Mouse (Mus musculus) c-Kit-positive CD71-negative TER-119-negative erythroid progenitor cells, embryonic 14.5 days (primary cell): ENCODE measurements around the gene Vmn2r87.
A peak's percentile ranks its signal among the peaks of the same experiment; 100 is the strongest.
"Not testable (repeated sequence)": the region's sequence is repeated elsewhere in the genome, so short reads cannot be mapped to it uniquely, and the experiment has no call there.

Source experiments
- DNase-seq: peaks from one replicate; pipeline ENCODE4 v3.0.0-alpha.2; 2013; ENCODE audit warnings: low read depth

The Vmn2r87 gene

DNA sequence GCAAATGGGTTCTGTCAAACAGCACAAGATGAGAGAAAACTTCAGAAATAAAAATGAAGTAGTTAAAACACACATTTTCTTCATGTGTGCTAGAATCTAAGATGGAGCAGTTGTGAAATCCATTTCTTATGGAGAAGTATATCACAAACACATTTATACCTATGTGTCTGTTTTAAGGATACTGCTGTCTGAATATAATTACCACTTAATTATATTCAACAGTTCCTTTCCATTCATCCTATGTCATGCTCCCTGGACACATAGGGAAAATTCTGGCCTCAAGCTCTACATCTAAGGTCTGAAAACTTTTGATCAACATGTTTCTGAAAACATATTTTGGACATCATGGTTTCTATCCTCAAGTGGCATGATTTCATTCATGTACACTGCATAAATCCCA lies at the start of gene Vmn2r87:
Gene Vmn2r87, minus strand, starts transcription at position 101 of the 400 bp plus-strand sequence.
- no peak for DNase-seq

DNA sequence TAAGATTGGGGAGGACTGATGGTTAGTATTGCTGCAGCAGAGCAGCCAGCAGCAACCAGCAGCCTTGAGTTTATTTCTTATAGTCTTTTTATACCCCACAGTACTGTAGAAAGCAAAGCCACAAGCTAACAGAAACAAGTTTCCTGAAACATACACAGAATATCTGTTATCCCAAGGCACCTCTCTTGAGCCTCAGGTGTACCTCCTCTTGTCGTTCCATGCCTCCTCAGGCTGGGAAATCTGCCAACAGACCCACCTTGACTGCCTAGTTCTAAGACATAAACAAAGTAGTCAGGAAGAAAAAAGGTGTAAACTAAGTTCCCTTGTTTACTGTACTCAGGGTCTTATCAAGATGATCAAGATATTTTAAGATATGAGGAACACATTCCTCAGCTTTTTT lies 47.1 kb upstream of the Vmn2r87 start:
- DNase-seq = not testable (repeated sequence)

DNA sequence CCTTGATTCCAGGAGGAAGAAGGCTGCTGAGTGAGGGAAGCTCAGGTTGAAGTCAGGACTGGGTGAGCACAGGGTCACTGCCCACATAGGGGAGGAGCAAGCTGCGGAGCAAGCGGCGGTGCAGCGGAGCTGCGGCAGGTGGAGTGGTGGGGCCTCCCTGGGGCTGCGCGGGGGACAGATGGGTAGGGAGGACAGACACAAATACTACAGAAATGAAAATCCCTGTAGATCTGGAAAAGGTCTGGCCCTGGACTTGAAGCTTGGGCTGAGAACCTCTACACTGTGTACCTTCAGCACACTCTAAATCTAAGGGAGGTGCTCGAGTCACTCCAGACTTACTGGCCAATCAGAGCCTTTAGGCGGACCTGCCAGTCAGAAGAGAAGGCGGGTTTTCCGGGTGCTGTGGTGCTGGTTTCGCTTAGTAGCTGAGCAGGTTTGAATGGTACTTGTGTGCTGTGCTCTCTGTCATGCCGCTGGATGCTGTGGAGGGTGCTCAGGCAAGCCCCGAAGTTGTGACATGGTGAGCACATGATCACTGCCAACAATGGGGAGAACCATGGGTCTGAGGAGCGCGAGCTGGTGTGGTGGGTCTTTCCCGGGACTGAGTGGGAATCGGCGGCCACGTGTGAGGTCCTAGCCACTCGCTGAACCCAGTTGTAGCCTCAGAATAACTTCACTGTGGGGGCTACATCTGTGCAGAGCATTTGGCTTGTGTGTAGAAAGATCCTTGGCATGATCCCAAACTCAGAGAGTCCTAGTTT lies 44.9 kb upstream of the Vmn2r87 start:
- DNase-seq = peak; percentile 59

DNA sequence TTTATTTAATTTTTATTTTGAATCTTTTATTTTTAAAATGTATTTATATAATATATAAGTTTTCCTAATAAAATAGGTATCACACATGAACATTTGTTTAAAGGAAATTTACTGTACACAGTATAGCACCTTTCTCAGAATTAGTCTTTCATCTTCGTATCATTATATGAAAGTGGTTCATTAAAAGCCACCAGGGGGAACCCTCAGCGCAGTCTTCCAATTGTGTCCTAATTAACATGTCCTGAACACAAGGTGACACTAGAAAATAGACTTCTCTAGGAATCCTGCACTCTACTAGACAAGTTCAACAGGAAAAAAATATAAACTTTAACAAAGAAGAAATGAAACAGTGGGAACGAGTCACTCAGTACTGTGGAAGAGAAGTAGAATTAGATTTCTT lies 38.9 kb upstream of the Vmn2r87 start:
- DNase-seq = peak; percentile 29

DNA sequence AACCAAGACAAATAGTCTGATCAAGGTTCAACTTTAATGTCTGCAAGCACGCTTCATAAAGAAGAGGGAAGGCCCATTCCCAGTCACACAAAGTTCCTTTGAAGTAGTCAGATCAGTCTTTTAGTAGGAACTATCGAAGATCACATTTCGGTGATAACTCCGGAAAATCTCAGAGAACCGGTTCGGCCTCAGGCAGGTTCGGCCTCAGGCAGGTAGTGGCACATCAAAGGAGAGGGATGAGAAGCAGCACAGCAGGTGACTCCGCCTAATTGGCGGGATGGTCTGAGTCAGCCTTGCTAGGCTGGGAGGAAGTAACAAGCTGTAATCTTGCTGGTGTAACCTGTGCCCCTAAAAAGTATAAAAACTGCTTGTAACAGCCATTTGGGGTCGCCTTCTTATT lies 30.7 kb upstream of the Vmn2r87 start:
- DNase-seq = no peak

DNA sequence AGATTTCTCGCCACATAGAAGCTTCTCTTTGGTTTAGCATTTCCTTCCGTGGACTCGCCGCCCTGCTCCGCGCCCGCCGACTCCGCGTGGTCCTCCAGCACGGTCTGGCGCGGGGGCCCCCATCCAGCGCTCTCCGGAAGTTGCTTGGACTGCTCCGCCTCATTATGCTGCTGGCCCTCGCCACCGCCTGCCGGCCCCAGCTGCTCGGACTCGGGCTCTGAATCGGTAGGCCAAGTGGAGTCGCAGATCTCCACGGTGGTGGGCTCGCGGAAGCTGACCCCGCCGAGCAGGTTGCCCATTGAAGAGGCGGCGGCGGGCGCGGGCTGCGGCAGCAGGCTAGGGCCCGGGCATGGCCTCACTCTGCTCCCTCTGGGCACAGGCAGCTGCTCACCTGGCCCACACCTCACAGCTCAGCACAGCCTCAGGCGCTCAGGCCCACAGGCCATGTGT lies 26.9 kb downstream of the Vmn2r87 start:
- DNase-seq = peak; percentile 1

DNA sequence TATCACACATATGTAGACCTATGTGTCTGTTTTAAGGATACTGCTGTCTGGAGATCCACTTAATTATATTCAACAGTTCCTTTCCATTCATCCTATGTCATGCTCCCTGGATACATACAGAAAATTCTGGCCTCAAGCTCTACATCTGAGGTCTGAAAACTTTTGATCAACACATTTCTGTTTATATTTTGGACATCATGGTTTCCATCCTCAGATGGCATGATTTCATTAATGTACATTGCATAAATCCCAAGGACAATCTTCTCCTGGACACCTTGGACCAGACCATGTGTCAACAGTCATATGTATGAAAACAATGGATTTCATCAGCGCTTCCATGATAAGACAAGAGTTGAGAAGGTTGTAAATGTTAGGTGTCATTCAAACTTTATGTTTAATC lies 41.2 kb downstream of the Vmn2r87 start, which contains the start of gene Vmn2r86:
Gene Vmn2r86, minus strand, starts transcription at position 101 of the 400 bp plus-strand sequence.
- DNase-seq = not testable (repeated sequence)

DNA sequence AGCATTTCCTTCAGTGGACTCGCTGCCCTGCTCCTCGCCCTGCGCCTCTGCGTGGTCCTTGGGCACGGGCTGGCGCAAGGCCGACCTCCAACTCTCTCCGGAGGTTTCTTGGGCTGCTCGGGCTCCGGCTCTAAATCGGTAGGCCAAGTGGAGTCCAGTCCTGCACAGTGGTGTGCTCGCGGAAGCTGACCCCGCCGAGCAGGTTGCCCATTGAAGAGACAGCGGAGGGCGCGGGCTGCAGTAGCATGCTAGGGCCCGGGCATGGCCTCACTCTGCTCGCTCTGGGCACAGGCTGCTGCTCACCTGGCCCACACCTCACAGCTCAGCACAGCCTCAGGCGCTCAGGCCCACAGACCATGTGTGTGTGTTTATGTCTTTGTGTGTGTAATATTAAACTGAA lies 52.4 kb downstream of the Vmn2r87 start:
- DNase-seq = no peak

DNA sequence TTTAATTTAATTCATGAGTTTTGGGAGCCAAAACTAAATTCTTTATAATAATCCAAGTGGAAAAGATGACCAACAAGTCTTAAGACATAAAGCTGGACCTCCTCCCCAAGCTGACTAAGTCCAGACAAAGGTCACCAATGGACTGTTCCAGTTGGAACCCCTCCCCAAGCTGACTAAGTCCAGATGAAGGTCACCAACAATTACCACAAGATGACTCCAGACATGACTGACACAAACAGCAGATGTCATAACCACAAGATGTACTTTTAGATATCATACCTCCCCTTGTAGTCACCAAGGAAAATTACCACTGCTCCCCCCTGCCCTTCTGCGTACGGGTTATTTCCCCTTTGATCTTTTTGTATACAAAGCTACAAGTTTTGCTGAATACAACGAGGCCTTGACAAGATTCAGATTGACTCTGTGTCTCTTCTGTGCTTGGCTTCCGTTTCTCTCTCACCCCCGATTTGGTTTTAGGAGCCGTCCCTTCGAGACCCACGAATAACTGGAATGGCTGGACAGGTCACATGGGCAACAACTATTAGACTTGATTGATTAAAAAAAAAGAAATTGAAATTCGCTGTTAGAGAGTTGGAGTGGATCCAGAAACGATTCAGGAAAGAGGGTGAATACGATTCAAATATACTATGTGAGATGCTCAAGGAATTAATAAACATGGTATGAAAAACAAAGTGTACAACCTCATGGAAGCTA lies 62.9 kb downstream of the Vmn2r87 start:
- DNase-seq = not testable (repeated sequence)

DNA sequence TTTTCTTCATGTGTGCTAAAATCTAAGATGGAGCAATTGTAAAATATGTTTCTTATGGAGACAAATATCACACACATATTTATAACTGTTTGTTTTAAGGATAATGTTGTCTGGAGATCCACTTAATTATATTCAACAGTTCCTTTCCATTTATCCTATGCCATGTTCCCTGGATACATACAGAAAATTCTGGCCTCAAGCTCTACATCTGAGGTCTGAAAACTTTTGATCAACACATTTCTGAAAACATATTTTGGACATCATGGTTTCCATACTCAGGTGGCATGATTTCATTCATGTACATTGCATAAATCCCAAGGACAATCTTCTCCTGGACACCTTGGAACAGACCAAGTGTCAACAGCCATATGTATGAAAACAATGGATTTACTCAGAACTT lies 67.6 kb downstream of the Vmn2r87 start, which contains the start of gene Vmn2r85:
Gene Vmn2r85, minus strand, starts transcription at position 101 of the 400 bp plus-strand sequence.
- not testable (repeated sequence) for DNase-seq

DNA sequence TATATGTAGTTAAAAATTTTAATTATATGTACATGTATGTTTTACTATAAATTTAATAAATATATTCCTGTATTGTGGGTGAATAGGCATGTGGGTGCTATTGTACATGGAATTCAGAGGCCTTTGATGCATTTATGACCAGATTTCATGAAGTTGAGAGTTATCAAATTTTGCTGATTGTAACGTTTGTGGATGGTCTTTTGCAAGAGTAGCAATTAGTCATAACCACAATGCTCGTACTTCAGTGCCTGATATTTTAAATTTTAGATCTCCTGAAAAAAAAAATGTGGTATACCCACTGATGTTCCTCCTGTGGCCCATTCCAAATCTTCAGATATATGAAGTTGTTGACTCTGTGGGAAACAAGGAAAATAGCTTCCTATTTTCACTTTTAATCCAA lies 74.8 kb downstream of the Vmn2r87 start:
- DNase-seq = not testable (repeated sequence)
